Mouse (Mus musculus) liver, adult (tissue): ENCODE measurements around the gene Magi1.

Experiments
- GATA4 ChIP-seq: IDR thresholded peaks from 2 replicates; pipeline ENCODE4 v1.6.1; 2014; ENCODE audit warnings: mild to moderate bottlenecking, low read length; ENCODE audit not compliant: insufficient replicate concordance

Gene Magi1

GRCm38 (mm10) chr6:94195303-94195911, 88.3 kb downstream of the Magi1 start:
- TF ChIP-seq GATA4 = no peak

GRCm38 (mm10) chr6:94190830-94191229, 92.9 kb downstream of the Magi1 start:
- TF ChIP-seq GATA4 = no peak

GRCm38 (mm10) chr6:94189379-94189778, 94.3 kb downstream of the Magi1 start:
- TF ChIP-seq GATA4 = no peak

- TF ChIP-seq GATA4 = no peak
Observed at GRCm38 (mm10) chr6:94186628-94187319, 96.9 kb downstream of the Magi1 start.

GRCm38 (mm10) chr6:94184268-94184667, 99.4 kb downstream of the Magi1 start:
- TF ChIP-seq GATA4 = no peak

GRCm38 (mm10) chr6:94183354-94183851, 100.3 kb downstream of the Magi1 start:
- TF ChIP-seq GATA4 = no peak

- TF ChIP-seq GATA4 = no peak
Observed at GRCm38 (mm10) chr6:94181673-94182255, 102.0 kb downstream of the Magi1 start.

- no peak for TF ChIP-seq GATA4
Observed at GRCm38 (mm10) chr6:94180331-94181150, 103.2 kb downstream of the Magi1 start.

GRCm38 (mm10) chr6:94177559-94177958, 106.2 kb downstream of the Magi1 start:
- no peak for TF ChIP-seq GATA4

GRCm38 (mm10) chr6:94176705-94177104, 107.0 kb downstream of the Magi1 start:
- TF ChIP-seq GATA4 = no peak

GRCm38 (mm10) chr6:94171250-94171649, 112.5 kb downstream of the Magi1 start:
- TF ChIP-seq GATA4 = no peak

GRCm38 (mm10) chr6:94169581-94170194, 114.0 kb downstream of the Magi1 start:
- no peak for TF ChIP-seq GATA4

GRCm38 (mm10) chr6:94165951-94166350, 117.8 kb downstream of the Magi1 start:
- TF ChIP-seq GATA4 = no peak

GRCm38 (mm10) chr6:94164753-94165536, 118.8 kb downstream of the Magi1 start:
- no peak for TF ChIP-seq GATA4
